Mouse (Mus musculus) ES-Bruce4 (cell line): Measurements from ENCODE around the gene Ccm2l.

Source experiments
- CTCF ChIP-seq: IDR thresholded peaks from one replicate; pipeline ENCODE4 v1.8.1; 2011; ENCODE audit warnings: low read depth, low read length
- EP300 ChIP-seq: IDR thresholded peaks from 2 replicates; pipeline ENCODE4 v1.6.1; 2011; ENCODE audit warnings: low read depth, low read length; ENCODE audit not compliant: insufficient read depth
- POLR2A ChIP-seq: IDR thresholded peaks from one replicate; pipeline ENCODE4 v1.8.1; 2011; ENCODE audit warnings: low read length; ENCODE audit not compliant: insufficient read depth

DNA sequence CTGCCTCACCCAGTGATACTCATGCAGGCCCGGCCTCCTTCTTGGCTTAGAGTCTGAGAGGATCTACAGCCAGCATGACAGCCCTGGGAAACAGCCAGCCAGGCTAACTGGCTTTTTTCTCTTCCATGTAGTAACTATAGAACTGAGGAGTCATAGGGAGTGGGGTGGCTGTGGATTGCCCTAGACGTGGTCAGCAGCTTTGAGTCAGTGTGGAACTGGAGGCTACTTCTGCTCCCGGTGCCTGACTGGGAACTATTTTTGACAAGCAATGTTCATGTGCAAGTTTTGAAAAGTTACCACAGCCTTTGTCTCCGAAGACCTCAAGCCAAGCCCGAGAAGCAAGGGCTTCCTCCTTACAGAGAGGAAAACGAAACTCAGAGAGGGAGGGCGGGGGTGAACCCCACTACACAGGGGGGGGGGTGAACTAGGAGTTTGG lies 51.3 kb downstream of the Ccm2l start:
- TF ChIP-seq CTCF, result no peak
- TF ChIP-seq EP300, result no peak
- TF ChIP-seq POLR2A, result no peak
